Mouse (Mus musculus): Measurements from ENCODE around the gene Olfr1156. TPM values are rescaled to one million over a fixed set of nuclear protein-coding genes. Genes with fewer than 3 reads are reported as not detected.

Olfr1156 gene
- not detected for total RNA-seq (2021)
- long read RNA-seq, experiment 1: 0 reads
- long read RNA-seq, experiment 2: 0 reads

GRCm38 (mm10) chr2:87953000-87953399 is at the start of gene Olfr1156:
Gene Olfr1156 (minus strand): TSS chr2:87953100.
- DNase-seq: no peak

GRCm38 (mm10) chr2:87989813-87990212 is 36.9 kb upstream of the Olfr1156 start, which contains the start of gene Olfr1158:
Gene Olfr1158 (plus strand): TSS chr2:87990113.
- no peak for DNase-seq

GRCm38 (mm10) chr2:87974563-87974962 is 21.7 kb upstream of the Olfr1156 start, which contains the start of gene Olfr74:
Gene Olfr74 (minus strand): TSS chr2:87974663.
- DNase-seq: no peak

- DNase-seq: no peak
These were observed 15.3 kb upstream of the Olfr1156 start, which contains the start of gene Olfr1157 for GRCm38 (mm10) chr2:87968199-87968598. Gene Olfr1157 (minus strand): TSS chr2:87968299.

- DNase-seq: no peak
These were observed 7.9 kb downstream of the Olfr1156 start, which contains the start of gene Olfr1155 for GRCm38 (mm10) chr2:87945037-87945436. Gene Olfr1155 (minus strand): TSS chr2:87945137.

GRCm38 (mm10) chr2:87905066-87905465 is 47.8 kb downstream of the Olfr1156 start, which contains the start of gene Olfr1154:
Gene Olfr1154 (minus strand): TSS chr2:87905166.
- DNase-seq: no peak

Other genes with a start within 250 kb of the Olfr1156 start
- not detected for gene Olfr1137, start 239.9 kb downstream of the Olfr1156 start, total RNA-seq (2021)
- gene Olfr1138, start 213.1 kb downstream of the Olfr1156 start, total RNA-seq (2021): not detected
- not detected for gene Olfr1140, start 209.3 kb downstream of the Olfr1156 start, total RNA-seq (2021)
- not detected for gene Olfr1141, start 199.1 kb downstream of the Olfr1156 start, total RNA-seq (2021)
- not detected for gene Olfr152, start 173.6 kb downstream of the Olfr1156 start, total RNA-seq (2021)
- not detected for gene Olfr1143, start 152.5 kb downstream of the Olfr1156 start, total RNA-seq (2021)
- gene Olfr1145, start 143.3 kb downstream of the Olfr1156 start, total RNA-seq (2021): not detected
- gene Olfr1148, start 122.6 kb downstream of the Olfr1156 start, total RNA-seq (2021): not detected
- not detected for gene Olfr1150-ps1, start 109.1 kb downstream of the Olfr1156 start, total RNA-seq (2021)
- gene Olfr1151, start 97.2 kb downstream of the Olfr1156 start, total RNA-seq (2021): not detected
- gene Olfr1152, start 86.6 kb downstream of the Olfr1156 start, total RNA-seq (2021): not detected
- not detected for gene Olfr1153, start 58.1 kb downstream of the Olfr1156 start, total RNA-seq (2021)
- gene Olfr1154, start 47.9 kb downstream of the Olfr1156 start, total RNA-seq (2021): not detected
- not detected for gene Olfr1155, start 8.0 kb downstream of the Olfr1156 start, total RNA-seq (2021)
- not detected for gene Olfr1157, start 15.2 kb upstream of the Olfr1156 start, total RNA-seq (2021)
- not detected for gene Olfr74, start 21.6 kb upstream of the Olfr1156 start, total RNA-seq (2021)
- not detected for gene Olfr1158, start 37.0 kb upstream of the Olfr1156 start, total RNA-seq (2021)
- gene Olfr1160, start 55.2 kb upstream of the Olfr1156 start, total RNA-seq (2021): not detected
- gene Olfr1161, start 69.7 kb upstream of the Olfr1156 start, total RNA-seq (2021): not detected
- gene Olfr73, start 84.6 kb upstream of the Olfr1156 start, total RNA-seq (2021): not detected
- gene Olfr1162, start 98.0 kb upstream of the Olfr1156 start, total RNA-seq (2021): not detected
- not detected for gene Olfr1163, start 118.7 kb upstream of the Olfr1156 start, total RNA-seq (2021)
- not detected for gene Olfr1164, start 140.9 kb upstream of the Olfr1156 start, total RNA-seq (2021)
- not detected for gene Olfr1166, start 175.2 kb upstream of the Olfr1156 start, total RNA-seq (2021)
- not detected for gene Olfr1167, start 202.1 kb upstream of the Olfr1156 start, total RNA-seq (2021)
- gene Olfr1168, start 228.8 kb upstream of the Olfr1156 start, total RNA-seq (2021): not detected